Mouse (Mus musculus) intestine, embryonic 14.5 days (tissue): ENCODE data around the gene Mindy1. TPM values are rescaled to one million over a fixed set of nuclear protein-coding genes. Genes with fewer than 3 reads are reported as not detected.

ENCODE experiments used
- ATAC-seq: fragments of 200-750 bp; cut with Nextera tagmentation; replicated peaks from 2 replicates; pipeline ENCODE4 v1.8.0; 2017; ENCODE audit warnings: low read depth, moderate number of reproducible peaks, moderate TSS enrichment, moderate library complexity; ENCODE audit not compliant: low FRiP score, low TSS enrichment
- DNase-seq: peaks from one replicate; pipeline ENCODE4 v3.0.0-alpha.2; 2018; ENCODE audit warnings: low spot score
- H3K27ac ChIP-seq: fragments of 300-500 bp; sonication (generic); 2 replicates; pipeline ENCODE4 v1.5.1; 2014; ENCODE audit warnings: low read depth, mild to moderate bottlenecking, control low read depth
- H3K27me3 ChIP-seq: fragments of 300-500 bp; sonication (generic); replicated peaks from 2 replicates; pipeline ENCODE4 v1.6.1; 2014; ENCODE audit warnings: low read length, control low read depth; ENCODE audit not compliant: control insufficient read depth, insufficient read depth
- H3K36me3 ChIP-seq: fragments of 300-500 bp; sonication (generic); 2 replicates; pipeline ENCODE4 v1.6.1; 2014; ENCODE audit warnings: low read length, control low read depth; ENCODE audit not compliant: control insufficient read depth, insufficient read depth
- H3K4me1 ChIP-seq: fragments of 300-500 bp; sonication (generic); replicated peaks from 2 replicates; pipeline ENCODE4 v1.6.1; 2014; ENCODE audit warnings: low read length, control low read depth, mixed read lengths; ENCODE audit not compliant: control insufficient read depth, insufficient read depth
- H3K4me2 ChIP-seq: fragments of 300-500 bp; sonication (generic); 2 replicates; pipeline ENCODE4 v1.6.1; 2014; ENCODE audit warnings: low read length
- H3K4me3 ChIP-seq: fragments of 300-500 bp; sonication (generic); 2 replicates; pipeline ENCODE4 v1.5.1; 2014; ENCODE audit warnings: low read depth, low read length, control low read depth, mixed read lengths
- H3K9ac ChIP-seq: fragments of 300-500 bp; sonication (generic); 2 replicates; pipeline ENCODE4 v1.6.1; 2014; ENCODE audit warnings: mild to moderate bottlenecking, low read length
- H3K9me3 ChIP-seq: fragments of 300-500 bp; sonication (generic); 2 replicates; pipeline ENCODE4 v1.6.1; 2016; ENCODE audit warnings: low read length, control low read depth; ENCODE audit not compliant: control insufficient read depth
- WGBS: fragments of 180-500 bp; shearing (Covaris S2); extraction: QIAGEN DNeasy Blood & Tissue Kit; methylation state at CpG from one replicate; pipeline ENCODE4 v1.1.7; 2014; 5-methylcytosine and 5-hydroxymethylcytosine counted together
- polyA plus RNA-seq: library from polyadenylated mRNA; unstranded; fragments of >200 nt; fragmentation: Nextera tagmentation; extraction: Ambion mirVana; gene quantifications from 2 replicates; pipeline ENCODE4 v1.2.1, GENCODE M21; 2014

The Mindy1 gene
- polyA plus RNA-seq, 1 experiment from 2014 or later = 38.5 TPM

DNA sequence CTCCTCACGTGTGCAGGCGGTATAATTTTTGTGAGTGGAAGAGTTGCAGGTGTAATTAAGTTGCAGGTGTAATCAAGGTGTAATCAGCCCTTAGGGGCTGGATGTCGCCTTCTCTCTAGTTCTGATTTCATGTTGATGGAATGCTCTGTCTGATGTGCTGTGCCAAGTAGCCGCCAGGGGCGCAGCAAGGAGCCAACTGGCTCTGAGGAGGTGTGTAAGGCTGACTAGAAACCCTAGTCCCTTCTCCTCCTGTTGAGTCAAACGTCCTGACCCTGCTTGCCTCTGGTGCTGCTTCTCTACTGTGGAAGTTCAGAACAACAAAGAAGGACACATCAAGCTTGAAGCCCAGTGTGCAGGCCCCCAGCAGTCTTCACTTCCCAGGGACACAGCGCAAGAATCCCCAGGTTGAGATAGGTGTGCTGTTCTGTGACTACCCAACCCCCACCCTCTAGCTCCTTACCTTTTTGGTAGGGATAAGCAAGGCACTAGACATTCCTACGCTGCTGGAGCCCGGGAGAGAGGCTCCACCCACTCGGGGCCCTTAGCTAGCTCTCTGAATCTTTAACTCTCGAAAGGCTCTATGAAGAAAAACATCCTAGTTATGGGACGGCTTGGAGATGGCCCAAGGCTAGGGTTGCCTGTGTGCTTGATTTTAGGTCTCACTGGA, 36.4 kb downstream of the Mindy1 start:
- H3K4me1 ChIP-seq = peaks cover 17% of the 10 kb centered on the region
- ATAC-seq (no peak), DNase-seq (peak; percentile 67)
- no peaks in the 10 kb centered on the region for H3K27me3 ChIP-seq
- H3K27ac ChIP-seq = no peak overlapping the region
- H3K4me2 ChIP-seq = peak overlapping the region; percentile 20
- no peaks in the 10 kb centered on the region for H3K9me3 ChIP-seq
- 20% methylated on average over 12 of the region's 12 CpGs for WGBS
- H3K36me3 ChIP-seq = peaks cover 30% of the 10 kb centered on the region
- no peak overlapping the region for H3K9ac ChIP-seq
- no peak overlapping the region for H3K4me3 ChIP-seq

- Histone ChIP-seq H3K36me3 (peaks cover 40% of the 10 kb centered on the region), H3K4me2 (no peak overlapping the region), H3K9ac (no peak overlapping the region), H3K9me3 (no peaks in the 10 kb centered on the region), H3K4me1 (peaks cover 17% of the 10 kb centered on the region), H3K4me3 (no peak overlapping the region), H3K27ac (no peak overlapping the region), H3K27me3 (no peaks in the 10 kb centered on the region)
- WGBS = 42% methylated on average over 6 of the region's 6 CpGs
- DNase-seq (no peak), ATAC-seq (no peak)
Measured at GRCm38 (mm10) chr3:95318548-95318947, 37.4 kb downstream of the Mindy1 start.

DNA sequence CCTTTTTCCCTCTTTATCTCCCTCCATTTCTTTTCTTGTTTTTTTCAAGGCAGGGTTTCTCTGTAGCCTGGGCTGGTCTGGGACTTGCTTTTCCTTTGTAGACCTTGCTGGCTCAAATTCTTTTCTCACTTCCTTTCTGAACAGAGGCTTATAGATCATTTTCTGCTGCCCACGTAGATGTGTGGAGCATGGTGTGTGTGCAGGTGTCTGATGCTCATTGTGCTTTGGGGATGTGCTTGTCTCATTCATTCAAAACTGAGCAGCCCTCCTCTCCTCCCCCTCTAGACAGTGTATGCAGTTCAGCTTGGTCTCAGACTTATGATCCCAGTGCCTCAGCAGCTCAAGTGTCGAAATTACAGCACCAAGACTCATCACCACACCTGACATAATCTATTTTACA, 38.0 kb downstream of the Mindy1 start:
- Histone ChIP-seq H3K4me2 (no peak overlapping the region), H3K9me3 (no peaks in the 10 kb centered on the region), H3K36me3 (peaks cover 46% of the 10 kb centered on the region), H3K4me1 (peaks cover 17% of the 10 kb centered on the region), H3K27me3 (no peaks in the 10 kb centered on the region), H3K4me3 (no peak overlapping the region), H3K27ac (no peak overlapping the region), H3K9ac (no peak overlapping the region)
- no peak for ATAC-seq
- no peak for DNase-seq
- WGBS = 59% methylated on average over 2 of the region's 2 CpGs

GRCm38 (mm10) chr3:95319701-95320625, 38.8 kb downstream of the Mindy1 start:
- DNase-seq (no peak), ATAC-seq (no peak)
- H3K9me3 ChIP-seq = no peaks in the 10 kb centered on the region
- no peaks in the 10 kb centered on the region for H3K27me3 ChIP-seq
- no peak overlapping the region for H3K4me3 ChIP-seq
- no peak overlapping the region for H3K4me2 ChIP-seq
- no peak overlapping the region for H3K9ac ChIP-seq
- peaks cover 17% of the 10 kb centered on the region for H3K4me1 ChIP-seq
- H3K36me3 ChIP-seq = peaks cover 55% of the 10 kb centered on the region
- 73% methylated on average over 12 of the region's 12 CpGs for WGBS
- no peak overlapping the region for H3K27ac ChIP-seq

DNA sequence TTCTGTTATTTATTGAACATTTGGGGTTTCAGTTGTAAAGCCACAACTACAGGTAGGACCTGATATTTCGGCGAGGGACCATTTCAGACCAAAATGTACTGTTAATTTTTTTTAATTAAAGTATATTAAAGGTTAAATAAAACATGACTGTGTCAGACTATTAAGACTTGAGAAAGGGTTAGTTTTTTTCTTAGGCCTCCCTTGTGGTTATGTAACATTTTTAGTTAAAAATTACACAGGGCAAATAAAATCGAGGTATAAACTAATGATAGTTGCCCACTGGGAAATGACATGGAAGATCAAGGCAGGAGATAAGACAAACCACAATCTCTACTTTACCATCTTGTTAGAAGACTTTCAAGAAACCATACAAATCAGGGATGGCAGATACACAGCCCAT, 42.3 kb downstream of the Mindy1 start:
- Histone ChIP-seq H3K9me3 (no peaks in the 10 kb centered on the region), H3K9ac (no peak overlapping the region), H3K36me3 (peaks cover 89% of the 10 kb centered on the region), H3K4me3 (no peak overlapping the region), H3K27me3 (no peaks in the 10 kb centered on the region), H3K27ac (no peak overlapping the region), H3K4me1 (no peaks in the 10 kb centered on the region; the same call in 1 of the 2 replicates), H3K4me2 (no peak overlapping the region)
- no peak for DNase-seq
- WGBS = 90% methylated on average over 3 of the region's 3 CpGs
- no peak for ATAC-seq

DNA sequence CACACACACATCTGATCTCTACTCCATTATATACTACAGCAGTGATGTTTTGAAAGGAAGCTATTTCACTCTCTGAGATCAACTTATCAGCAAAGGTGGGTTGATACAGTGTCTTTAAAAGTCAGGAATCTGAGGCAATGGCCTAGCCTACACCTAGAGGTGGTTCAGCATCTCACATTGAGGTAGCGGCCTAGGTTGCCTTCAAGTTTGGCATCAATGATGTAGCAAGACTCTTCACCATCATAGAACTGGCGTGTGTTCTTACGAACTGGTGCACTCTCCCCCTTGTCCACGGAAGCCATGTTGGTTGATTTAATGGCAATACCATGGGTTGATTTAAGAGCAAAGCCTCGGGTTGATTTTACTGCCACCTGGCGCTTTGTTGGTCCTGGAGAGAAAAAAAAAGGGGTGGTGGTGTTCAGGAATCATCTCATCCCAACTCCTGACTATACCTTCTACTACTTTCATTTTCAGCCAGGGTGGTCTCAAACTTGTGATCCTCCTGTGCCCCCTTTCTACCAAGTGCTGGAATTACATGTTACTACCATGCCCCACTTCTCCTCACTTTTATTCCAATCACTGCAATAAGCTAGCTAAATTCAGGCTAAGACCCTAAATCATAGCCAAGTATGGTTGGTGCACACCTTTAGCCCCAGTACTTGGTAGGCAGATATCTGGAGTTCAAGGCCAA, 43.5 kb downstream of the Mindy1 start:
- Histone ChIP-seq H3K27ac (no peak overlapping the region), H3K4me2 (no peak overlapping the region), H3K9ac (no peak overlapping the region), H3K27me3 (no peaks in the 10 kb centered on the region), H3K9me3 (no peaks in the 10 kb centered on the region), H3K4me1 (no peaks in the 10 kb centered on the region), H3K4me3 (no peak overlapping the region), H3K36me3 (peaks cover 100% of the 10 kb centered on the region)
- no peak for DNase-seq
- no peak for ATAC-seq
- 90% methylated on average over 6 of the region's 6 CpGs for WGBS

DNA sequence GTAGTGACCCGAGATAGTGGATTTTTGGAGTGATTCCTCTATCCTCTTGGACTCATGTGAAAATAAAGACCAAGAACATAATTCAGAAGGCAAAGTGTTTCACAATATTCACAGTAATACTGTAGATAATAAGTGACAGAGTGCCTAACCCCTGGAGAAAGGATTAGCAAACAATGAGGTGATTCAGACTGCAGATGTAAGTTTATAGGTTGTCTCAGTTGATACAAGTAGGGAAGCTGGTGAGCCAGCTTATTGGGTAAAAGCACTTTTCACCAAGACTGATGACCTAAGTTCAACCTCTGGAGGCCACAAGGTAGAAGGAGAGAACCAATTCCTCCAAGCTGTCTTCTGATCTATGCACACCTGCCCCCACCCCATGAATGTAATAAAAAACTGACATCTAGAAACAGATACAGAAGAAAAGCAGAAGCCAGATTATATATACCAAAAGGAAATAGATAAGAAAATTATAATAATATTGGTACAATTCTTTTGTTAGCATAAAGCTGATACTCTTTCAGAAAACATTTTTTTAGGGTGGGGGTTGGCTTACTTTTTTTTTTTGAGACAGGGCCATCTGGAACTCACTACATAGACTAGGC, 47.8 kb downstream of the Mindy1 start:
- Histone ChIP-seq H3K4me2 (no peak overlapping the region), H3K27ac (no peak overlapping the region), H3K36me3 (peaks cover 95% of the 10 kb centered on the region), H3K27me3 (no peaks in the 10 kb centered on the region), H3K4me1 (no peaks in the 10 kb centered on the region), H3K9me3 (no peaks in the 10 kb centered on the region), H3K4me3 (no peak overlapping the region), H3K9ac (no peak overlapping the region)
- ATAC-seq = no peak; the same call in 1 of the 2 replicates
- no peak for DNase-seq
- WGBS = 93% methylated on average over 1 of the region's 1 CpGs

GRCm38 (mm10) chr3:95331528-95331927, 50.4 kb downstream of the Mindy1 start:
- no peak overlapping the region for H3K9ac ChIP-seq
- H3K27me3 ChIP-seq = no peaks in the 10 kb centered on the region
- H3K9me3 ChIP-seq = no peaks in the 10 kb centered on the region
- WGBS = 78% methylated on average over 1 of the region's 1 CpGs
- ATAC-seq (no peak), DNase-seq (no peak)
- peaks cover 95% of the 10 kb centered on the region for H3K36me3 ChIP-seq
- no peak overlapping the region for H3K4me3 ChIP-seq
- no peaks in the 10 kb centered on the region for H3K4me1 ChIP-seq
- H3K27ac ChIP-seq = no peak overlapping the region
- no peak overlapping the region for H3K4me2 ChIP-seq
